Mouse (Mus musculus): ENCODE results near the gene Zbtb16. TPM values are rescaled to one million over a fixed set of nuclear protein-coding genes. Genes with fewer than 3 reads are reported as not detected.

Zbtb16 gene
- total and polyA plus RNA-seq, 3 experiments = 0.04 to 0.72 TPM; not detected in 1

DNA sequence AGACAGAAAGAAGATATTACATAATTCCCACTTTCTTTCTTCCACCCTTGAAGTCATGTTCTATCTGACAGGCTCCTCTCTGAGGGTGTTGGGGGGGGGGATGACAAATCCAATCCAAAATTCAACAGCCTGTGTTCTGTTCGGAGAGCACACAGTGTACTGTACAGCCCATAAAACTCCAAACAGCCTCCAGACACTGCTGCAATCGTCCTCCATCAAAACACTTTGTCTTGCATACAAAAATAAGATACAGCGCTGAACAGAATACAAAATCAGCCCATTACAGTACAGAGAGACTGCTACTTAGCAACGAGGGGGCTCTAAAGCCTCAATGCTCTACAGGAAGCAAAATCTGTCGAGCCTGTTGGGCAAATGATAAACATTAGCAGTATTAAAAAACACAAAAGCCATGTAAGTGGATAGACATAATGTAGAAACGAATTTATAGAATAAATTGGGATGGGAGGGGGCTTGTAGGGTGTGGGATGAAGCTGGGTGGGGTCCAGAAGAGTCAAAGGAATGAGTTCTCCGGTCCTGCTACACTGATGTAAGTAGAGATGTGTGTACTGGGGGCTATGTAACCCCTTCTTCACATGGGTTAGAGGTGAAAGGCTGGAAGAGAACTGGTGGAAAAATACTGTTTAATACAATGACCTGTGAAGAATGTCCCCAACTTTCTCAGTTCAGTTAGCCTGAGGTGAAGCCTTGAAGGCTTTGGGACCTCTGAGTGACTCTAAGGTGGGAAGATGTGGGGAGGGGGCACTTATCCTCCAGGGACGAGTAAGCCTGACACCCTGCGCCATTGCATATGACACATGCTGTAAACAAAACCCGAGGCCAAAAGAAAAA is 99.4 kb downstream of the Zbtb16 start:
- Histone ChIP-seq H3K9me3 (replicated peaks; ENCODE audit: insufficient read depth, low read length) (no peaks in the 10 kb centered on the region), H3K9ac (ENCODE audit: control insufficient read depth, low read depth, low read length, poor library complexity, severe bottlenecking) (no peak overlapping the region), H3K79me2 (ENCODE audit: control insufficient read depth, insufficient read depth, low read length, poor library complexity) (no peaks in the 10 kb centered on the region), H3K4me3 (ENCODE audit: control insufficient read depth in 1 of 2, insufficient read depth in 1 of 2, low read depth in 2 of 2, low read length in 2 of 2) (no peak overlapping the region), H3K27ac (ENCODE audit: control insufficient read depth, low read depth, low read length) (no peak overlapping the region), H3K4me1 (ENCODE audit: control insufficient read depth in 1 of 2, insufficient read depth in 2 of 2, low read length in 2 of 2) (peaks cover 0 to 4% of the 10 kb centered on the region in 2 experiments; a peak in 1 of 4 replicates), H3K27me3 (ENCODE audit: control insufficient read depth in 1 of 2, insufficient read depth in 2 of 2, low read length in 2 of 2) (peaks cover 2 to 4% of the 10 kb centered on the region in 2 experiments; a peak in 3 of 4 replicates), H3K36me3 (ENCODE audit: control insufficient read depth in 1 of 2, insufficient read depth in 2 of 2, low read length in 2 of 2) (peaks cover 0 to 3% of the 10 kb centered on the region in 2 experiments; a peak in 2 of 4 replicates)
- TF ChIP-seq MYB (IDR thresholded peaks at IDR 0.05; ENCODE audit: low read depth, low read length) (no peak), CTCF (IDR thresholded peaks at IDR 0.05 in 2 of 3, conservative IDR thresholded peaks at IDR 0.05 in 1 of 3; ENCODE audit: control insufficient read depth in 1 of 3, insufficient read depth in 1 of 3, low read depth in 2 of 3, low read length in 3 of 3, poor library complexity in 1 of 3, severe bottlenecking in 1 of 3) (no peak), POLR2AphosphoS2 (IDR thresholded peaks at IDR 0.05; ENCODE audit: low read length) (no peak), HCFC1 (IDR thresholded peaks at IDR 0.05; ENCODE audit: low read depth, low read length) (no peak), CHD2 (IDR thresholded peaks at IDR 0.05; ENCODE audit: low read length) (no peak), ZC3H11A (IDR thresholded peaks at IDR 0.05; ENCODE audit: low read depth, low read length) (no peak), POLR2A (IDR thresholded peaks at IDR 0.05; ENCODE audit: control insufficient read depth in 1 of 2, insufficient read depth in 1 of 2, low read depth in 1 of 2, low read length in 2 of 2, poor library complexity in 1 of 2) (no peak), USF2 (IDR thresholded peaks at IDR 0.05; ENCODE audit: borderline replicate concordance in 1 of 2, insufficient read depth in 1 of 2, low read depth in 1 of 2, low read length in 2 of 2) (no peak), SIN3A (IDR thresholded peaks at IDR 0.05; ENCODE audit: low read length) (no peak), KAT2A (conservative IDR thresholded peaks at IDR 0.05; ENCODE audit: low read depth, low read length) (no peak), RAD21 (IDR thresholded peaks at IDR 0.05; ENCODE audit: low read depth, low read length) (no peak), USF1 (IDR thresholded peaks at IDR 0.05; ENCODE audit: low read depth, low read length) (no peak), BHLHE40 (IDR thresholded peaks at IDR 0.05; ENCODE audit: borderline replicate concordance, low read depth, low read length) (no peak), ELF1 (IDR thresholded peaks at IDR 0.05; ENCODE audit: low read depth, low read length) (no peak), CHD1 (IDR thresholded peaks at IDR 0.05; ENCODE audit: low read depth, low read length) (no peak), POLR2AphosphoS5 (IDR thresholded peaks at IDR 0.05; ENCODE audit: borderline replicate concordance, low read depth, low read length) (no peak), TAL1 (IDR thresholded peaks at IDR 0.05; ENCODE audit: low read length) (no peak), EP300 (IDR thresholded peaks at IDR 0.05; ENCODE audit: low read depth in 1 of 2, low read length in 2 of 2) (no peak)
- DNase-seq (ENCODE audit: low read depth, low spot score) = no peak
